Mouse (Mus musculus): ENCODE measurements around the gene Gm10382.
"Not testable (repeated sequence)": the region's sequence is repeated elsewhere in the genome, so short reads cannot be mapped to it uniquely, and the experiment has no call there.

Gm10382 gene

DNA sequence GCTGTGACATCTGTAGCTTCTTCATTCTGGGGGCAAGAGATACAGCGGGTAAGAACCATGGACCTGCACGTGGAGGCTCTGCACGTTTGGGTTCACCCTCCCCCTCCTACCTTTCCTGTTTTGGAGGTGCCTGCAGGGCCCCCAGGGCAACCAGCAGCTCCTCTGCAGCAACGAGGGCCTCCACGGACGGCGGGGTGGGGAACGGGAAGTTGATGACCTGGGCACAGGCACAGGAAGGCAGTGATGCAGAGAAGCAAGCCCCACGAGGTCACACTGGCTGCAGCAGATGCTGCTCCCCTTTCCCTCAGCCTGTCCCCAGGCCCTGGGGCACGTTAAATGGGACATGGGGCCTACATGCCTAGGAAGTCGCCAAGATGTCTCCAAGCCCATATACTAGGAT lies 30.0 kb downstream of the Gm10382 start:
- no peak for DNase-seq

- DNase-seq, result no peak
Observed at GRCm38 (mm10) chr5:125425698-125426276, 36.7 kb downstream of the Gm10382 start.

DNA sequence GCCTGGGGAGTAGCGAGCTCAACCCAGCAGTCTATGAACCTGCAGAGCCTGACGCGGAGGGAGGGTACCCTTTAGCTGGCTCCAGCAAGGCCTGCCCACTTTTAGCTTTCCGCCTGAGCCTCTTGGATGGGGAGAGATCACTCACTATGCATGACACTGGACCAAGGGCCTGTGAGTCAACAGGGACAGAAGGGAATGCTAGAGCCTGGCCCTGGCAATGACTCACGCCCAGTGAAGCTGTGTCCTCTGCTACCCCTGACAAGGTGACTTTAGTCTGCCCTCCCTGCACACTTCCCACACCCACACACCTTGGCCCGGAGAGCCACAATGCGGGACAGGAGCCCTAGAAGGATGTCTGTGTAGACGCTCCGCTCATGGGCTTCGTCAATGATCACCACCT lies 37.2 kb downstream of the Gm10382 start:
- DNase-seq, result no peak

- not testable (repeated sequence) for DNase-seq
Observed at GRCm38 (mm10) chr5:125432324-125432723, 43.2 kb downstream of the Gm10382 start.

DNA sequence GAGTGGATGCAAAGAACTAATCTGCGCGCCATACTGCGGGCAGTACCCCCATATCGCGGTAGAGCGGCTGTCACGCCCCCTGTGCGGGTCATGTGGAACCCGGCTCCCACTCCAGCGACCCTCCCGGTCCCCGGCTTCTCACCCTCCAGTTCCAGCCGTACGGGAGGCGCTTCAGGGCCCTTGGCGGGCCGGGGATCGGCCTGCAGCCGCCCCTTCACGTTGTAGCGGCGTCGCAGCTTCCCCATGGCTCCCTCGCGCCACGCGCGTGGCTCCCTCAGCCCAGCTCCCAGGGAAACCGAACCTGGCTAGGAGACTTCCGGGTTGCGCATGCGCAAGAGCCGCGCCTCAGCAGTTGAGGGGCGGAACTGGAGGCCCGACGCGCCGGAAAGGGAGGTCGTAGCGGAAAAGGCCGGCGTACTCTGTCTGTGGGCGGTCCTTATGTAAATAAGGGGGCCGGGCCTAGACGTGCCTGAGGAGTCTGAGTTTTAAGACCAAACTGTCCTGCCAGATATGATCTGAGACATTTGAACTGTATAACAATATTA lies 44.7 kb downstream of the Gm10382 start, which contains the start of gene Dhx37:
Gene Dhx37, minus strand, starts transcription at position 329 of the 545 bp plus-strand sequence.
- DNase-seq, result peak; percentile 91

DNA sequence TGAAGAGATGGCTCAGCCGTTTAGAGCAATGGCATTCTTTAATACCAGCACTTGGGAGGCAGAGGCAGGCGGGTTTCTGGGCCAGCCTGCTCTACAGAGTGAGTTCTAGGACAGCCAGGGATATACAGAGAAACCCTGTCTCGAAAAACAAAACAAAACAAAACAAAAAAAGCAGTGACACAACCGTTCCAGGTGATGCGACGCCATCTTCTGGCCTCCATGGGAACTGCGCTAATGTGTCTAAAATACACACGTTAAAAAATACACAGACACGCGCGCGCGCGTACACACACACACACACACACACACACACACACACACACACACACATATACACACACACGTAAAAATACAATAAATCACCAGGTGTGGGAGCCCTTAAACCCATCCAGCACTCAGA lies 45.2 kb downstream of the Gm10382 start:
- not testable (repeated sequence) for DNase-seq
